Mouse (Mus musculus): ENCODE results near the gene Tmem184b. TPM values are rescaled to one million over a fixed set of nuclear protein-coding genes. Genes with fewer than 3 reads are reported as not detected.

Tmem184b gene
- polyA plus RNA-seq, 1 experiment: 74.2 TPM

DNA sequence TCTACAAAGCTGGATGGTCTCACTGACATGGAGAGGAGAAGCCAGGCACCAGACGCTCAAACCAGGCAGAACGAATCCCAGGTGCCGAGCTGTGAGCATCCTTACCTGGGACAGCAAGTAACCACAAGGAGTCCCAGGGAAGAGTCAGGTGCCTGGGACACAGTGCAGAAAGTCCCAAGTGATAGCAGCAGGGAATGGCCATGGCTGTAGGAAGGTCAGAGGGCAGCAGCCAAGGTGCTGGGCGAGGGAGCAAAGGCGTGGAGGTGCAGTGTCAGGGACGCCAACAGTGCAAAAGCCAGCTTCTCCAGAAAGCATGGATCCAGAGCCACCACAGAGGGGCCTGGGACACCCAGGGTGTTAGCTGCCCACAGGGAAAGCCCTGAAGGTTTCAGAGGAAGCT, 10.3 kb downstream of the Tmem184b start:
- no peak overlapping the region for H3ac ChIP-seq (ENCODE audit: control insufficient read depth, insufficient read length, low read depth)
- peaks cover 22% of the 10 kb centered on the region for H3K79me3 ChIP-seq (ENCODE audit: low read depth)
- no peak overlapping the region for H3K4me3 ChIP-seq (ENCODE audit: insufficient read depth, poor library complexity, severe bottlenecking)
- H3K27me3 ChIP-seq (ENCODE audit: control insufficient read depth, insufficient read depth, insufficient read length): no peaks in the 10 kb centered on the region
- peaks cover 88% of the 10 kb centered on the region for H3K79me2 ChIP-seq (ENCODE audit: control insufficient read depth, insufficient read depth)
- no peak for TF ChIP-seq MYOG (IDR thresholded peaks at IDR 0.05; ENCODE audit: control insufficient read depth, extremely low read depth, insufficient read length)
- TF ChIP-seq MYOD1 (IDR thresholded peaks at IDR 0.05; ENCODE audit: control insufficient read depth, insufficient read length, low read depth): no peak
- TF ChIP-seq CEBPB (IDR thresholded peaks at IDR 0.05; ENCODE audit: low read depth): no peak
- no peak for TF ChIP-seq FOSL1 (IDR thresholded peaks at IDR 0.05; ENCODE audit: insufficient read depth, low read length, poor library complexity, severe bottlenecking)
- peaks cover 17% of the 10 kb centered on the region for H3K36me3 ChIP-seq (ENCODE audit: control insufficient read depth, insufficient read depth)

- peaks cover 15% of the 10 kb centered on the region for H3K36me3 ChIP-seq (ENCODE audit: control insufficient read depth, insufficient read depth)
- TF ChIP-seq MYOG (IDR thresholded peaks at IDR 0.05; ENCODE audit: control insufficient read depth, extremely low read depth, insufficient read length): no peak
- TF ChIP-seq MYOD1 (IDR thresholded peaks at IDR 0.05; ENCODE audit: control insufficient read depth, insufficient read length, low read depth): no peak
- no peak for TF ChIP-seq USF1 (IDR thresholded peaks at IDR 0.05; ENCODE audit: low read depth)
- TF ChIP-seq FOSL1 (IDR thresholded peaks at IDR 0.05; ENCODE audit: insufficient read depth, low read length, poor library complexity, severe bottlenecking): no peak
- no peak for TF ChIP-seq MAX (IDR thresholded peaks at IDR 0.05)
- TF ChIP-seq CEBPB (IDR thresholded peaks at IDR 0.05; ENCODE audit: low read depth): no peak
- no peak for TF ChIP-seq CTCF (IDR thresholded peaks at IDR 0.05; ENCODE audit: control insufficient read depth, insufficient read depth, insufficient read length)
- H3K4me3 ChIP-seq (ENCODE audit: insufficient read depth, poor library complexity, severe bottlenecking): no peak overlapping the region
- H3K27me3 ChIP-seq (ENCODE audit: control insufficient read depth, insufficient read depth, insufficient read length): no peaks in the 10 kb centered on the region
- H3K79me2 ChIP-seq (ENCODE audit: control insufficient read depth, insufficient read depth): peaks cover 85% of the 10 kb centered on the region
- H3K79me3 ChIP-seq (ENCODE audit: low read depth): peaks cover 20% of the 10 kb centered on the region
- no peak overlapping the region for H3ac ChIP-seq (ENCODE audit: control insufficient read depth, insufficient read length, low read depth)
These were observed 10.8 kb downstream of the Tmem184b start for GRCm38 (mm10) chr15:79392527-79392926.

- H3K4me3 ChIP-seq (ENCODE audit: insufficient read depth, poor library complexity, severe bottlenecking): no peak overlapping the region
- peaks cover 15% of the 10 kb centered on the region for H3K36me3 ChIP-seq (ENCODE audit: control insufficient read depth, insufficient read depth)
- TF ChIP-seq CTCF (IDR thresholded peaks at IDR 0.05; ENCODE audit: control insufficient read depth, insufficient read depth, insufficient read length) (no peak), FOSL1 (IDR thresholded peaks at IDR 0.05; ENCODE audit: insufficient read depth, low read length, poor library complexity, severe bottlenecking) (no peak), USF1 (IDR thresholded peaks at IDR 0.05; ENCODE audit: low read depth) (peak; percentile 85), MYOD1 (IDR thresholded peaks at IDR 0.05; ENCODE audit: control insufficient read depth, insufficient read length, low read depth) (peak; percentile 68), CEBPB (IDR thresholded peaks at IDR 0.05; ENCODE audit: low read depth) (no peak), MAX (IDR thresholded peaks at IDR 0.05) (peak; percentile 77), MYOG (IDR thresholded peaks at IDR 0.05; ENCODE audit: control insufficient read depth, extremely low read depth, insufficient read length) (no peak)
- peaks cover 79% of the 10 kb centered on the region for H3K79me2 ChIP-seq (ENCODE audit: control insufficient read depth, insufficient read depth)
- peaks cover 22% of the 10 kb centered on the region for H3K79me3 ChIP-seq (ENCODE audit: low read depth)
- no peaks in the 10 kb centered on the region for H3K27me3 ChIP-seq (ENCODE audit: control insufficient read depth, insufficient read depth, insufficient read length)
- no peak overlapping the region for H3ac ChIP-seq (ENCODE audit: control insufficient read depth, insufficient read length, low read depth)
These were observed 11.8 kb downstream of the Tmem184b start for GRCm38 (mm10) chr15:79391447-79392093.

DNA sequence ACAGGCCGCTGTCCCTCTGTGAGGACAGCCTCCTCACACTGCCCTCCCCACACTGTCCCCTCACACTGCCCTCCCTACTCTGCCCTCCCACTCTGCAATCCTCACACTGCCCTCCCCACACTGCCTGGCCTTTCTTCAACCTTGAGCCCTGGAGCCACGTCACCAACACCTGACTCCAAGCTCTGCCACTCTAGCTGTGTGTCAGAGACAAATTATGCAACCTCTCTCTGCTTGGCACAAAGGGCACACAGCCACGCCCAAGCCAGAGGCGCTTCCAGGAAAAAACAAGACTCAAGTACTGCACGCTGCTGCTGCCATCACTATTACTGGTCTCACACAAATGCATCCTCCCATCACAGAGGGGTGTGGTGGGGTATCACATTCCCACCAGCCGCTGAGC, 12.9 kb downstream of the Tmem184b start:
- Histone ChIP-seq H3K4me3 (ENCODE audit: insufficient read depth, poor library complexity, severe bottlenecking) (no peak overlapping the region), H3K79me2 (ENCODE audit: control insufficient read depth, insufficient read depth) (peaks cover 75% of the 10 kb centered on the region), H3ac (ENCODE audit: control insufficient read depth, insufficient read length, low read depth) (no peak overlapping the region), H3K36me3 (ENCODE audit: control insufficient read depth, insufficient read depth) (peaks cover 16% of the 10 kb centered on the region), H3K27me3 (ENCODE audit: control insufficient read depth, insufficient read depth, insufficient read length) (no peaks in the 10 kb centered on the region), H3K79me3 (ENCODE audit: low read depth) (peaks cover 26% of the 10 kb centered on the region)
- TF ChIP-seq MAX (IDR thresholded peaks at IDR 0.05) (peak; percentile 65), FOSL1 (IDR thresholded peaks at IDR 0.05; ENCODE audit: insufficient read depth, low read length, poor library complexity, severe bottlenecking) (no peak), USF1 (IDR thresholded peaks at IDR 0.05; ENCODE audit: low read depth) (peak; percentile 14), MYOG (IDR thresholded peaks at IDR 0.05; ENCODE audit: control insufficient read depth, extremely low read depth, insufficient read length) (no peak), MYOD1 (IDR thresholded peaks at IDR 0.05; ENCODE audit: control insufficient read depth, insufficient read length, low read depth) (peak; percentile 14), CTCF (IDR thresholded peaks at IDR 0.05; ENCODE audit: control insufficient read depth, insufficient read depth, insufficient read length) (no peak), CEBPB (IDR thresholded peaks at IDR 0.05; ENCODE audit: low read depth) (peak; percentile 94)

- peaks cover 73% of the 10 kb centered on the region for H3K79me2 ChIP-seq (ENCODE audit: control insufficient read depth, insufficient read depth)
- peaks cover 35% of the 10 kb centered on the region for H3K79me3 ChIP-seq (ENCODE audit: low read depth)
- no peak for TF ChIP-seq CEBPB (IDR thresholded peaks at IDR 0.05; ENCODE audit: low read depth)
- no peak for TF ChIP-seq MYOD1 (IDR thresholded peaks at IDR 0.05; ENCODE audit: control insufficient read depth, insufficient read length, low read depth)
- TF ChIP-seq MAX (IDR thresholded peaks at IDR 0.05): no peak
- TF ChIP-seq MYOG (IDR thresholded peaks at IDR 0.05; ENCODE audit: control insufficient read depth, extremely low read depth, insufficient read length): no peak
- TF ChIP-seq CTCF (IDR thresholded peaks at IDR 0.05; ENCODE audit: control insufficient read depth, insufficient read depth, insufficient read length): no peak
- no peak for TF ChIP-seq USF1 (IDR thresholded peaks at IDR 0.05; ENCODE audit: low read depth)
- no peak for TF ChIP-seq FOSL1 (IDR thresholded peaks at IDR 0.05; ENCODE audit: insufficient read depth, low read length, poor library complexity, severe bottlenecking)
- no peaks in the 10 kb centered on the region for H3K27me3 ChIP-seq (ENCODE audit: control insufficient read depth, insufficient read depth, insufficient read length)
- no peak overlapping the region for H3ac ChIP-seq (ENCODE audit: control insufficient read depth, insufficient read length, low read depth)
- H3K4me3 ChIP-seq (ENCODE audit: insufficient read depth, poor library complexity, severe bottlenecking): no peak overlapping the region
- H3K36me3 ChIP-seq (ENCODE audit: control insufficient read depth, insufficient read depth): peaks cover 31% of the 10 kb centered on the region
These were observed 15.2 kb downstream of the Tmem184b start for GRCm38 (mm10) chr15:79388171-79388570.
